Mouse (Mus musculus): ENCODE measurements around the gene Dock2. TPM values are rescaled to one million over a fixed set of nuclear protein-coding genes. Genes with fewer than 3 reads are reported as not detected.

The Dock2 gene
- polyA plus RNA-seq, 1 experiment from 2014 or later: 3.0 TPM

DNA sequence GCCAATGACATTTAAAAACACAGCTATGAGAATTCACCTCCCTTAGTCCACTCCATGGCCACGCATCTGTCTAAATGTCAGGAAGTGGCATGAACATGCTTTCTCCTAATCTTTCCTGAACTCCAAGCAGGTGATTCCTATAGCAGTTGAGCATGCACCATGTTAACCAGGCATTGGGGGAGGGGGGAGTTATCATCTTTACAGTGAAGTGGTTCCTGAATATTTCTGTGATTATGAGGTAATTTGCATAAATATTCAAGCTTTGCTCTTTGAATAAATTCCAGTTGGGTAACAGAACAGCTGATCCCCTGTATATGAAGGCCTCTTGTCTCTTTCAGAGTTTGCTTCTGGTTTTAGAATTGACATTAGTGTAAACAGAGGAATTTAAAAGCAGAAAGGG lies 284.0 kb downstream of the Dock2 start:
- Histone ChIP-seq H3K4me1 (ENCODE audit: control insufficient read depth, insufficient read depth, low read length) (no peaks in the 10 kb centered on the region), H3K36me3 (ENCODE audit: control insufficient read depth, insufficient read depth, low read length) (no peaks in the 10 kb centered on the region), H3K27ac (ENCODE audit: low read length) (no peak overlapping the region), H3K9ac (replicated peaks; ENCODE audit: low read depth, low read length) (no peak overlapping the region), H3K4me2 (replicated peaks; ENCODE audit: low read depth, low read length) (no peak overlapping the region), H3K27me3 (ENCODE audit: control insufficient read depth, insufficient read depth, low read length) (no peaks in the 10 kb centered on the region), H3K4me3 (ENCODE audit: low read depth, low read length) (no peak overlapping the region), H3K9me3 (ENCODE audit: control insufficient read depth, low read depth, low read length) (no peaks in the 10 kb centered on the region)
- WGBS: 78% methylated on average over 1 of the region's 1 CpGs
- ATAC-seq (ENCODE audit: insufficient number of reproducible peaks, insufficient read depth, low FRiP score, low read depth): no peak

DNA sequence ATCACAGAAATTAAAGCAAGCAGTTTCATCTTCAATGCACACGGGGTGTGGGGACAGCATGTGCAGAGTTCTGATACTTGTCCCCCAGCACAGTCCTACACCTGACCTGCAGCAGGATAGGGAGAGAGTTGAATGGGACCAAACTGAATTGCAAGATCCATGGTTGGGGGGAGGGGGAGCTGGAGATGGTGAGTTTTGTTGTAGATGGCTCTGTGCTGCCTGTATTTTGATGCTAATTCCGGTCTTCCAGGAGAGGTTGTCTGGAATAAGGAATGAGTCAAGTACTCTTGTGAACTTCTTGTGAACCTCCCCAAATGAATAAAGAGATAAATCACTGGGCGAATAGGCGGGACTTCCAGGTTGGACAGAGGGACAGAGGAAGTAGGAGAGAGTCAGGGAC lies 289.0 kb downstream of the Dock2 start:
- no peaks in the 10 kb centered on the region for H3K4me1 ChIP-seq (ENCODE audit: control insufficient read depth, insufficient read depth, low read length)
- H3K4me3 ChIP-seq (ENCODE audit: low read depth, low read length): no peak overlapping the region
- no peaks in the 10 kb centered on the region for H3K9me3 ChIP-seq (ENCODE audit: control insufficient read depth, low read depth, low read length)
- 81% methylated on average over 4 of the region's 4 CpGs for WGBS
- H3K36me3 ChIP-seq (ENCODE audit: control insufficient read depth, insufficient read depth, low read length): no peaks in the 10 kb centered on the region
- ATAC-seq (ENCODE audit: insufficient number of reproducible peaks, insufficient read depth, low FRiP score, low read depth): no peak
- no peak overlapping the region for H3K27ac ChIP-seq (ENCODE audit: low read length)
- H3K9ac ChIP-seq (replicated peaks; ENCODE audit: low read depth, low read length): no peak overlapping the region
- no peaks in the 10 kb centered on the region for H3K27me3 ChIP-seq (ENCODE audit: control insufficient read depth, insufficient read depth, low read length)
- no peak overlapping the region for H3K4me2 ChIP-seq (replicated peaks; ENCODE audit: low read depth, low read length)

DNA sequence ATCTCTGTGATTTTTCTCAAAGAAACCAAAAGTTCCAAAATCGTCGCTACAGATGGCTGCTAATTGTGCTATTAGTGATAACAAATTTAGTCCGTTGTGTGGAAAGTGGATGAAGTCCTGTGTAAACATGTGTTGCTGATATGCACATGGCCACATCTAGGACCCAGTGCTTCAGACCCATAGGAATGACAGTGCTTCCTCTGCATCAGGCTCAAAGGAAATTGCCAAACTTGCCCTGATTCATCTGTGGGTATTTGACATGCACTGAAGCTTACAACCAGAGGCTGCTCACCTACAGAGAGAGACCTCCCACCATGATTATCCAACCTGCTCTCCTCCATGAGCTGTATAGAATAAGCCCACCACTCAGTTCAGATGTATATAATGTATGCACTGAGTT lies 290.7 kb downstream of the Dock2 start:
- WGBS: 86% methylated on average over 3 of the region's 3 CpGs
- Histone ChIP-seq H3K36me3 (ENCODE audit: control insufficient read depth, insufficient read depth, low read length) (no peaks in the 10 kb centered on the region), H3K27ac (ENCODE audit: low read length) (no peak overlapping the region), H3K4me2 (replicated peaks; ENCODE audit: low read depth, low read length) (no peak overlapping the region), H3K9ac (replicated peaks; ENCODE audit: low read depth, low read length) (no peak overlapping the region), H3K27me3 (ENCODE audit: control insufficient read depth, insufficient read depth, low read length) (no peaks in the 10 kb centered on the region), H3K9me3 (ENCODE audit: control insufficient read depth, low read depth, low read length) (no peaks in the 10 kb centered on the region), H3K4me3 (ENCODE audit: low read depth, low read length) (no peak overlapping the region), H3K4me1 (ENCODE audit: control insufficient read depth, insufficient read depth, low read length) (no peaks in the 10 kb centered on the region)
- ATAC-seq (ENCODE audit: insufficient number of reproducible peaks, insufficient read depth, low FRiP score, low read depth): no peak

DNA sequence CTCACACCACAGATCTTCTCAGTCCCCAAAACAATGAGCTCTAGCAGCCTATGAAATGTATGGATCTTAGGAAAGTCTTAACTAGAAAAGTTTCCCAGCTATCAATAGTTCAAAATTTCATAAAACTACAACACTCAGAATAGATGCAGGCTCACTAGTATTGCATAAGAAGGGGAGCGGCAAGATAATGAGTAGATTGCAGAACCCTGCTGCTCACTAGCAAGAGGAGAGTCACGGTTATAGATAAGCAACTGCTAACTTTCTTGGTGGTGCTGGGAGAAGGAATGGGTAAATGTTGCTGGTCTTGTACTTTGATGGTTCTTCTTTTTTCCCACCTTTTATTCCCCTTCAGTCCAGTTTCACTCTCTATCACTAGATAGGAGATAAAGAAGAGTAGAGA lies 291.5 kb downstream of the Dock2 start:
- no peak overlapping the region for H3K9ac ChIP-seq (replicated peaks; ENCODE audit: low read depth, low read length)
- H3K27me3 ChIP-seq (ENCODE audit: control insufficient read depth, insufficient read depth, low read length): no peaks in the 10 kb centered on the region
- no peak overlapping the region for H3K4me2 ChIP-seq (replicated peaks; ENCODE audit: low read depth, low read length)
- no peak for ATAC-seq (ENCODE audit: insufficient number of reproducible peaks, insufficient read depth, low FRiP score, low read depth)
- H3K27ac ChIP-seq (ENCODE audit: low read length): no peak overlapping the region
- H3K4me3 ChIP-seq (ENCODE audit: low read depth, low read length): no peak overlapping the region
- no peaks in the 10 kb centered on the region for H3K36me3 ChIP-seq (ENCODE audit: control insufficient read depth, insufficient read depth, low read length)
- H3K9me3 ChIP-seq (ENCODE audit: control insufficient read depth, low read depth, low read length): no peaks in the 10 kb centered on the region
- H3K4me1 ChIP-seq (ENCODE audit: control insufficient read depth, insufficient read depth, low read length): no peaks in the 10 kb centered on the region
- 82% methylated on average over 2 of the region's 2 CpGs for WGBS

DNA sequence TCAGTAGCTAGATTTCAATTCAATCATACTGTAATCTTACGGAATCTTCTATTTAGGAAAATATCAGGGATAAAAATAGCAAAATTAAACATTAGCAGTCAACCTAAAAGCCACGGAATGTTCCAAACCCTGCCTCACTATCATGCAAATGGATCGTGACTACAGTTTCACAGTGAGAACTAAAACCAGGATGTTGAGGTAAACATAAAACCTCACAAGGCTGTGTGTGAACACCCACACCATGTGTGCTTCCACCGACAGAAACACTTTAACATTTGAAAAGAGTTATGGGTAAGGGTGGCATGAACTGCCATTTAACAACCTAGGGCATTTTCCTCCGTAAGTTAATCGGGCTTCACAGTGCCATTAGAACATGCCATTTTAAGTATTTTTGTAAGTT lies 294.1 kb downstream of the Dock2 start:
- Histone ChIP-seq H3K4me2 (replicated peaks; ENCODE audit: low read depth, low read length) (no peak overlapping the region), H3K27me3 (ENCODE audit: control insufficient read depth, insufficient read depth, low read length) (no peaks in the 10 kb centered on the region), H3K27ac (ENCODE audit: low read length) (no peak overlapping the region), H3K4me1 (ENCODE audit: control insufficient read depth, insufficient read depth, low read length) (no peaks in the 10 kb centered on the region), H3K36me3 (ENCODE audit: control insufficient read depth, insufficient read depth, low read length) (no peaks in the 10 kb centered on the region), H3K9me3 (ENCODE audit: control insufficient read depth, low read depth, low read length) (no peaks in the 10 kb centered on the region; the same call in 1 of the 2 replicates), H3K9ac (replicated peaks; ENCODE audit: low read depth, low read length) (no peak overlapping the region), H3K4me3 (ENCODE audit: low read depth, low read length) (no peak overlapping the region)
- no peak for ATAC-seq (ENCODE audit: insufficient number of reproducible peaks, insufficient read depth, low FRiP score, low read depth)
- 79% methylated on average over 6 of the region's 6 CpGs for WGBS

DNA sequence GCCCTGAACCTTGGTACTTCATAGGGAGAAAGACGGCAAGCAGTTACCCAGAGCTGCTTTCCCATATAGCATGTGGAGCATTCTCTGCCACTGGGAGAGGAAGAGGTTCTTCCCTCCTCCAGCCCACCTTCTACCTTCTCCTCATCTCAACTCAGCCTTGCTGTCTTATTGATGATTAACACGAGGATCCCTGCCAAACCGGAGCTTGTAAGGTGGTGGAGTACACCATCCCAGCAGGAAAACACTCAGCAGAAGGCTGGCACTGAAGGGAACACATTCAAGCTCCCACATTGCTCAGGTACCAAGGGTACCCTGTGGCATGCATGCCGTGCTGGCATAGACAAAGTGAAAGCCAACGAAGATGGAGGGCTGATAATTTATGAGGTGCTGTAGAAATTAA lies 304.4 kb downstream of the Dock2 start:
- Histone ChIP-seq H3K9ac (replicated peaks; ENCODE audit: low read depth, low read length) (no peak overlapping the region), H3K36me3 (ENCODE audit: control insufficient read depth, insufficient read depth, low read length) (no peaks in the 10 kb centered on the region), H3K27me3 (ENCODE audit: control insufficient read depth, insufficient read depth, low read length) (no peaks in the 10 kb centered on the region), H3K4me1 (ENCODE audit: control insufficient read depth, insufficient read depth, low read length) (no peaks in the 10 kb centered on the region), H3K9me3 (ENCODE audit: control insufficient read depth, low read depth, low read length) (no peaks in the 10 kb centered on the region), H3K4me2 (replicated peaks; ENCODE audit: low read depth, low read length) (no peak overlapping the region), H3K27ac (ENCODE audit: low read length) (no peak overlapping the region), H3K4me3 (ENCODE audit: low read depth, low read length) (no peak overlapping the region)
- WGBS: 75% methylated on average over 5 of the region's 5 CpGs
- ATAC-seq (ENCODE audit: insufficient number of reproducible peaks, insufficient read depth, low FRiP score, low read depth): no peak

DNA sequence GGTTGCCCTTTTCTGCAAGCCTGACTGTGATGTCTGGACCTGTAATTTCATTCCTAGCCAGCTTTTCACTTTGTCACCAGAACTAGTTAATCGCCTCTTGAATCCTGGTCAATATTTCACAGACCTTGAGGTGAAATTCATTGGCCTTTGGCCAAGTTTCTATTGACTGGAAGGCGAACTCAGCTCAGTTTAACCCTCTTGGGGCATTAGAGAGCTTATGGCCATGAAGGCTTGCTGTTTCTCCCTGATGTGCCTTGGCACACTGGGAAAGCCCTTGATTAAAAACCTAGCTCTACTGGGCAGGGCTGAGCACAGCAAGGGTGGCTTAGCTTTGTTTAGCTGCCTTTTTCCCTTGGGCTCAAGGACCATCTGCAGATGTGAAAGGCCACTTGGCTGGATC lies 313.9 kb downstream of the Dock2 start:
- no peaks in the 10 kb centered on the region for H3K36me3 ChIP-seq (ENCODE audit: control insufficient read depth, insufficient read depth, low read length)
- 57% methylated on average over 2 of the region's 2 CpGs for WGBS
- no peak for ATAC-seq (ENCODE audit: insufficient number of reproducible peaks, insufficient read depth, low FRiP score, low read depth)
- no peaks in the 10 kb centered on the region for H3K27me3 ChIP-seq (ENCODE audit: control insufficient read depth, insufficient read depth, low read length)
- no peak overlapping the region for H3K4me3 ChIP-seq (ENCODE audit: low read depth, low read length)
- H3K9ac ChIP-seq (replicated peaks; ENCODE audit: low read depth, low read length): no peak overlapping the region
- H3K27ac ChIP-seq (ENCODE audit: low read length): no peak overlapping the region
- no peaks in the 10 kb centered on the region for H3K9me3 ChIP-seq (ENCODE audit: control insufficient read depth, low read depth, low read length)
- H3K4me2 ChIP-seq (replicated peaks; ENCODE audit: low read depth, low read length): no peak overlapping the region
- H3K4me1 ChIP-seq (ENCODE audit: control insufficient read depth, insufficient read depth, low read length): no peaks in the 10 kb centered on the region

DNA sequence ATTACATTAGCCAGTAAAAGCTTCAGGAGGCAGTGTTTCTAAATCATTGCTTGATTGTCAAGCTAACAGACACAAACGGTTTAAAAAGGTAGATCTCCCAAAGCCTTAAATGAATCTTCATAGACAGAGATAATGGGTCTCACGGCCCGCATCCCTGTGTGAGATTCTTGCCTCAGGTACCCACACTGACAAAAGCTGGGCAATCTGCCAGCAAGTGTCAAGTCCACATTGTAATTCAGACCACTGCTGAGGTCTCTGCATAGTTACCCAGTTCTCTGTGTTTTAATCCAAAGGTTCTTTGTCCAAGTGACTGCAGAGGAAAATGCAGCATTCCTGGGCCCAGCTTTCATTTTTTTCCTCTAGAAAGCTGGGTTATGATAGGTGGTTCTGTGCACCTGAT lies 315.1 kb downstream of the Dock2 start:
- 45% methylated on average over 3 of the region's 3 CpGs for WGBS
- Histone ChIP-seq H3K36me3 (ENCODE audit: control insufficient read depth, insufficient read depth, low read length) (no peaks in the 10 kb centered on the region), H3K4me1 (ENCODE audit: control insufficient read depth, insufficient read depth, low read length) (no peaks in the 10 kb centered on the region), H3K4me2 (replicated peaks; ENCODE audit: low read depth, low read length) (no peak overlapping the region), H3K4me3 (ENCODE audit: low read depth, low read length) (no peak overlapping the region), H3K9ac (replicated peaks; ENCODE audit: low read depth, low read length) (no peak overlapping the region), H3K9me3 (ENCODE audit: control insufficient read depth, low read depth, low read length) (no peaks in the 10 kb centered on the region), H3K27ac (ENCODE audit: low read length) (no peak overlapping the region), H3K27me3 (ENCODE audit: control insufficient read depth, insufficient read depth, low read length) (no peaks in the 10 kb centered on the region)
- no peak for ATAC-seq (ENCODE audit: insufficient number of reproducible peaks, insufficient read depth, low FRiP score, low read depth)

DNA sequence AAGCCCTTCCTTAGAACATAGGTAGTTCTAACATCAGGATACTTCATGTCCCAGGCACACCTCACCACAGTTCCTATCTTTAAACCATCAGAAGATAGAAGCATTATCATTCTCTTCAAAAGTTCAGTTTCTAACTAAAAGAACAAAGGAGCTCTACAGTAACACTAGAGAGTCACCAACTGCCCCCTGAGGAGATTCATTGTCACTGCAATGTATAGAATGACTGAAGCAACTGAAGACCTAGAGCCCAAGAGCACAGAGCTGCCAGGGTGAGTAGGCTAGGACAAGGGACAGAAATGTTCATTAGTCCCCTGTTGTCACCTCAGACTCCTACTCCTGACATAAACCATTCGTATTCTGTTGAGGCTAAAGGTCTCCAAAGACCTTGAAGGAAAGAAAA lies 316.6 kb downstream of the Dock2 start:
- Histone ChIP-seq H3K9me3 (ENCODE audit: control insufficient read depth, low read depth, low read length) (no peaks in the 10 kb centered on the region), H3K4me1 (ENCODE audit: control insufficient read depth, insufficient read depth, low read length) (no peaks in the 10 kb centered on the region), H3K27ac (ENCODE audit: low read length) (no peak overlapping the region), H3K4me3 (ENCODE audit: low read depth, low read length) (no peak overlapping the region), H3K4me2 (replicated peaks; ENCODE audit: low read depth, low read length) (no peak overlapping the region), H3K27me3 (ENCODE audit: control insufficient read depth, insufficient read depth, low read length) (no peaks in the 10 kb centered on the region), H3K36me3 (ENCODE audit: control insufficient read depth, insufficient read depth, low read length) (no peaks in the 10 kb centered on the region), H3K9ac (replicated peaks; ENCODE audit: low read depth, low read length) (no peak overlapping the region)
- no peak for ATAC-seq (ENCODE audit: insufficient number of reproducible peaks, insufficient read depth, low FRiP score, low read depth)
- WGBS: 63% methylated on average over 1 of the region's 1 CpGs

Measured in stomach, embryonic 14.5 days (tissue).